10 mouse cellular contexts compared by ENCODE assay signal in genomic region chr1:34140686-34141085, GRCm38 (mm10).
A peak's percentile ranks its signal among the peaks of the same experiment; 100 is the strongest.
DNase-seq lines count a peak whose midpoint lies in the region; ATAC-seq and TF ChIP-seq lines count a peak whose summit lies in the region.
"Had no signal": no experiment of that assay in that cellular context is flagged by ENCODE, and none has a peak within 500 bp of the region (broad histone marks: within the 10 kb centered on the region; RNA-seq: fewer than 3 reads in every experiment).

No protein-coding gene starts in this region.

- H3K27me3 ChIP-seq in heart, embryonic 15.5 days: no peaks in the 10 kb centered on the region
- no peaks in the 10 kb centered on the region for H3K27me3 ChIP-seq in heart, embryonic 11.5 days (ENCODE audit: control insufficient read depth, insufficient read depth, low read length)
- H3K27me3 ChIP-seq in ES-Bruce4 (ENCODE audit: control insufficient read depth, insufficient read depth, low read length, poor library complexity, severe bottlenecking): no peaks in the 10 kb centered on the region
- no peaks in the 10 kb centered on the region for H3K27me3 ChIP-seq in forebrain, postnatal 0 days (ENCODE audit: insufficient read depth, low read length)
- H3K27me3 ChIP-seq: megakaryocyte, embryonic 14.5 days had no signal

- TF ChIP-seq POLR2A in ES-Bruce4 (IDR thresholded peaks at IDR 0.05; ENCODE audit: insufficient read depth, low read length): no peak

- intact Hi-C loops in left cerebral cortex, postnatal 14 days (cut with DNase I): no loop called here

- peak; percentile 73; the same call in 1 of the 2 replicates for TF ChIP-seq EP300 in ES-Bruce4 (IDR thresholded peaks at IDR 0.05; ENCODE audit: insufficient read depth, low read depth, low read length)

- H3K4me3 ChIP-seq in heart, embryonic 15.5 days: no peak overlapping the region
- no peak overlapping the region for H3K4me3 ChIP-seq in heart, embryonic 11.5 days (ENCODE audit: low read depth, low read length)
- H3K4me3 ChIP-seq in ES-Bruce4 (ENCODE audit: low read depth, low read length): no peak overlapping the region
- no peak overlapping the region for H3K4me3 ChIP-seq in forebrain, postnatal 0 days (ENCODE audit: low read depth, low read length)
- H3K4me3 ChIP-seq: megakaryocyte, embryonic 14.5 days had no signal

- no peak overlapping the region for H3K9ac ChIP-seq in heart, embryonic 15.5 days
- no peak overlapping the region for H3K9ac ChIP-seq in heart, embryonic 11.5 days (ENCODE audit: low read depth, low read length)
- H3K9ac ChIP-seq in ES-Bruce4 (ENCODE audit: low read depth, poor library complexity, severe bottlenecking): no peak overlapping the region
- no peak overlapping the region for H3K9ac ChIP-seq in forebrain, postnatal 0 days

- peaks cover 36% of the 10 kb centered on the region for H3K4me1 ChIP-seq in heart, embryonic 15.5 days (replicated peaks)
- H3K4me1 ChIP-seq in heart, embryonic 11.5 days (ENCODE audit: control insufficient read depth, insufficient read depth, low read length): peaks cover 20% of the 10 kb centered on the region
- H3K4me1 ChIP-seq in ES-Bruce4 (ENCODE audit: control insufficient read depth, insufficient read depth, low read length): peaks cover 2% of the 10 kb centered on the region
- 0 out of 2 replicates have a peak, but pooled peaks cover 3% of the 10 kb centered on the region for H3K4me1 ChIP-seq in forebrain, postnatal 0 days (ENCODE audit: insufficient read depth)
- H3K4me1 ChIP-seq: megakaryocyte, embryonic 14.5 days had no signal

- H3K9me3 ChIP-seq in heart, embryonic 15.5 days (replicated peaks): no peaks in the 10 kb centered on the region
- H3K9me3 ChIP-seq in heart, embryonic 11.5 days (replicated peaks; ENCODE audit: control insufficient read depth, low read length): no peaks in the 10 kb centered on the region
- no peaks in the 10 kb centered on the region for H3K9me3 ChIP-seq in ES-Bruce4 (replicated peaks; ENCODE audit: control insufficient read depth, insufficient read depth, low read length, poor library complexity, severe bottlenecking)
- H3K9me3 ChIP-seq in forebrain, postnatal 0 days (ENCODE audit: low read length): no peaks in the 10 kb centered on the region
- H3K9me3 ChIP-seq: megakaryocyte, embryonic 14.5 days had no signal

- TF ChIP-seq CTCF in ES-Bruce4 (IDR thresholded peaks at IDR 0.05; ENCODE audit: low read depth, low read length): no peak
- no peak for TF ChIP-seq CTCF in forebrain, postnatal 0 days (IDR thresholded peaks at IDR 0.05; ENCODE audit: low read depth)

- H3K36me3 ChIP-seq in heart, embryonic 15.5 days: no peaks in the 10 kb centered on the region
- H3K36me3 ChIP-seq in heart, embryonic 11.5 days (ENCODE audit: control insufficient read depth, insufficient read depth, low read length): 0 out of 2 replicates have a peak, but pooled peaks cover 2% of the 10 kb centered on the region
- H3K36me3 ChIP-seq in ES-Bruce4 (ENCODE audit: control insufficient read depth, insufficient read depth, low read length, poor library complexity, severe bottlenecking): peaks cover under 1% of the 10 kb centered on the region; the same call in 1 of the 2 replicates
- H3K36me3 ChIP-seq in forebrain, postnatal 0 days (ENCODE audit: insufficient read depth): peaks cover 2% of the 10 kb centered on the region; the same call in 1 of the 2 replicates

- WGBS in heart, embryonic 15.5 days: 46% methylated on average over 3 of the region's 3 CpGs
- WGBS in heart, embryonic 11.5 days (ENCODE audit: insufficient replicate concordance): 61% methylated on average over 3 of the region's 3 CpGs
- 25% methylated on average over 3 of the region's 3 CpGs for WGBS in forebrain, postnatal 0 days

- ATAC-seq in heart, embryonic 15.5 days (replicated peaks; ENCODE audit: insufficient number of reproducible peaks, insufficient read depth, low FRiP score, low read depth): no peak; the same call in 1 of the 2 replicates
- ATAC-seq in heart, embryonic 11.5 days (replicated peaks; ENCODE audit: insufficient number of reproducible peaks, low FRiP score, low TSS enrichment): no peak
- ATAC-seq in forebrain, postnatal 0 days: peak; percentile 42; the same call in 1 of the 2 replicates
- no peak for ATAC-seq in megakaryocyte, adult 5-6 weeks (ENCODE audit: poor library complexity, severe bottlenecking)

- DNase-seq in brain, adult 2 months (ENCODE audit: low read depth, low spot score): peak; percentile 72
- no peak for DNase-seq in forebrain, postnatal 0 days
- DNase-seq in left cerebral cortex, postnatal 14 days (ENCODE audit: low spot score in 2 of 2): no peak
- DNase-seq in gastrocnemius, adult 8-10 months (ENCODE audit: low spot score in 2 of 2): no peak
- DNase-seq: left cerebral cortex, postnatal 4 days had no signal

- H3K4me2 ChIP-seq in heart, embryonic 15.5 days: no peak overlapping the region
- no peak overlapping the region for H3K4me2 ChIP-seq in heart, embryonic 11.5 days
- no peak overlapping the region for H3K4me2 ChIP-seq in forebrain, postnatal 0 days (ENCODE audit: low read depth)

- H3K27ac ChIP-seq in heart, embryonic 15.5 days: peak overlapping the region; percentile 33
- no peak overlapping the region for H3K27ac ChIP-seq in heart, embryonic 11.5 days (ENCODE audit: low read depth, low read length)
- H3K27ac ChIP-seq in ES-Bruce4 (ENCODE audit: insufficient read depth, low read length): peak overlapping the region; percentile 97
- H3K27ac ChIP-seq in forebrain, postnatal 0 days (ENCODE audit: low read depth, low read length): no peak overlapping the region

Comparison
In these comparisons a context has a peak if more than half of its experiments do, and no peak if none do; other contexts are left out.
1. H3K27ac ChIP-seq: peak in heart, embryonic 15.5 days (single experiment) and ES-Bruce4 (single experiment); none in heart, embryonic 11.5 days (single experiment) and forebrain, postnatal 0 days (single experiment).